Mouse (Mus musculus): ENCODE results near the gene Catsper2. TPM values are rescaled to one million over a fixed set of nuclear protein-coding genes. Genes with fewer than 3 reads are reported as not detected.

The Catsper2 gene
- polyA plus RNA-seq, 1 experiment from 2014 or later = 1.5 TPM

DNA sequence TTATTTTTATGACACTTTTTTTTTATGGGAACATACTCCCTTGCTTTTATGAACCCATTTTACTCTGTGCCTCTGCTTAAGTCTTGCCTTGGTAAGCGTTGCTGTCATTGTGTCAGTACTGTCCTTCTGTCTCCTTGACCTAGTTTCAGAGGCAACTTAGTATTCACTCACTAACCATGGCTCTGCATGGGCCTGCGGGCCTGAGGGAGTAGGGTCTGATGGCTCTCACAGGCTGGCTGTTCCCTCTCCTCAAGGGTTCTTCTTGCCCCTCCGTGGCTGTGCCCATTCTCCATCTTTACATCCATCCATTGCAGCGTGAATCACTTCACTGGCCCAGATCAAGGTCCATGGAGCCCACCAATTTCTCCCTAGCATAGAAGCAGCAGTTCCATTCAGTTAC, 32.9 kb upstream of the Catsper2 start:
- Histone ChIP-seq H3K27ac (ENCODE audit: low read depth) (no peak overlapping the region), H3K4me2 (ENCODE audit: low read depth, low read length) (no peak overlapping the region), H3K9me3 (ENCODE audit: low read length) (no peaks in the 10 kb centered on the region), H3K4me3 (ENCODE audit: low read depth, low read length) (no peak overlapping the region), H3K36me3 (replicated peaks; ENCODE audit: insufficient read depth, low read length) (peaks cover 4% of the 10 kb centered on the region; the same call in 1 of the 2 replicates), H3K9ac (replicated peaks) (no peak overlapping the region), H3K4me1 (ENCODE audit: insufficient read depth) (peaks cover 37% of the 10 kb centered on the region), H3K27me3 (ENCODE audit: insufficient read depth, low read length) (no peaks in the 10 kb centered on the region)
- ATAC-seq (no peak), DNase-seq (no peak)
- TF ChIP-seq EP300 (IDR thresholded peaks at IDR 0.05; ENCODE audit: low read depth) (no peak), CTCF (IDR thresholded peaks at IDR 0.05; ENCODE audit: low read depth) (no peak)
- WGBS (ENCODE audit: insufficient replicate concordance) = 79% methylated on average over 4 of the region's 4 CpGs

- WGBS (ENCODE audit: insufficient replicate concordance) = 71% methylated on average over 3 of the region's 3 CpGs
Observed at GRCm38 (mm10) chr2:121445117-121445516, 31.5 kb upstream of the Catsper2 start.

GRCm38 (mm10) chr2:121444178-121444577, 30.6 kb upstream of the Catsper2 start, which contains the start of gene Ell3:
TSS of gene Ell3 (minus strand) at chr2:121444278.
- Histone ChIP-seq H3K36me3 (replicated peaks; ENCODE audit: insufficient read depth, low read length) (peaks cover under 1% of the 10 kb centered on the region; the same call in 1 of the 2 replicates), H3K27ac (ENCODE audit: low read depth) (no peak within 1 kb of the TSS), H3K4me3 (ENCODE audit: low read depth, low read length) (peak within 1 kb of the TSS; percentile 60), H3K27me3 (ENCODE audit: insufficient read depth, low read length) (no peaks in the 10 kb centered on the region), H3K4me1 (ENCODE audit: insufficient read depth) (peaks cover 30% of the 10 kb centered on the region), H3K9ac (replicated peaks) (peak within 1 kb of the TSS; percentile 56), H3K9me3 (ENCODE audit: low read length) (no peaks in the 10 kb centered on the region), H3K4me2 (ENCODE audit: low read depth, low read length) (peak within 1 kb of the TSS; percentile 98)
- DNase-seq (no peak), ATAC-seq (no peak)
- WGBS (ENCODE audit: insufficient replicate concordance) = 89% methylated on average over 1 of the region's 1 CpGs
- no peak for TF ChIP-seq CTCF (IDR thresholded peaks at IDR 0.05; ENCODE audit: low read depth)
- no peak for TF ChIP-seq EP300 (IDR thresholded peaks at IDR 0.05; ENCODE audit: low read depth)

More at GRCm38 (mm10) chr2:121445117-121445516, 31.5 kb upstream of the Catsper2 start:
- DNase-seq (no peak), ATAC-seq (no peak)
- Histone ChIP-seq H3K9ac (replicated peaks) (no peak overlapping the region), H3K27me3 (ENCODE audit: insufficient read depth, low read length) (no peaks in the 10 kb centered on the region), H3K4me2 (ENCODE audit: low read depth, low read length) (no peak overlapping the region), H3K9me3 (ENCODE audit: low read length) (no peaks in the 10 kb centered on the region), H3K4me3 (ENCODE audit: low read depth, low read length) (no peak overlapping the region), H3K36me3 (replicated peaks; ENCODE audit: insufficient read depth, low read length) (no peaks in the 10 kb centered on the region), H3K4me1 (ENCODE audit: insufficient read depth) (peaks cover 32% of the 10 kb centered on the region), H3K27ac (ENCODE audit: low read depth) (no peak overlapping the region)
- TF ChIP-seq CTCF (IDR thresholded peaks at IDR 0.05; ENCODE audit: low read depth) (no peak), EP300 (IDR thresholded peaks at IDR 0.05; ENCODE audit: low read depth) (no peak)

DNA sequence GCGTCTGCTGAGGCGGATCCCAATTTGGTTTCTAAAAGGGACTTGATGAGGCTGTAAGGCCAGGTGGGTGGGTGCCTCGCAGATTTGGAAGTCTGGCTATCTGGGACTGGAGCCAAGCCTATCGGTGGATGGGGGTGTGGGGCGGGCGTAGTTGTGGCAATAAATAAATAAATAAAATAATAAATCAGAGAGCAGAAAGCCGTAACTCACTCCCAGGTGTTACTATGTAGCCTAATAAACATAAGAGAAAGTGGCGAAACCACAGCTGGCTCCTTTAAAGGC, 29.4 kb upstream of the Catsper2 start:
- Histone ChIP-seq H3K27ac (ENCODE audit: low read depth) (peak overlapping the region; percentile 57; the same call in 1 of the 2 replicates), H3K4me1 (ENCODE audit: insufficient read depth) (peaks cover 28% of the 10 kb centered on the region), H3K27me3 (ENCODE audit: insufficient read depth, low read length) (no peaks in the 10 kb centered on the region), H3K9ac (replicated peaks) (peak overlapping the region; percentile 56), H3K4me3 (ENCODE audit: low read depth, low read length) (peak overlapping the region; percentile 60), H3K36me3 (replicated peaks; ENCODE audit: insufficient read depth, low read length) (peaks cover 11% of the 10 kb centered on the region), H3K4me2 (ENCODE audit: low read depth, low read length) (peak overlapping the region; percentile 98), H3K9me3 (ENCODE audit: low read length) (no peaks in the 10 kb centered on the region)
- DNase-seq = no peak
- TF ChIP-seq CTCF (IDR thresholded peaks at IDR 0.05; ENCODE audit: low read depth) (no peak), EP300 (IDR thresholded peaks at IDR 0.05; ENCODE audit: low read depth) (no peak)
- peak; percentile 38 for ATAC-seq
- 11% methylated on average over 8 of the region's 8 CpGs for WGBS (ENCODE audit: insufficient replicate concordance)

GRCm38 (mm10) chr2:121442259-121443067, 28.9 kb upstream of the Catsper2 start:
- Histone ChIP-seq H3K9ac (replicated peaks) (peak overlapping the region; percentile 56), H3K9me3 (ENCODE audit: low read length) (no peaks in the 10 kb centered on the region), H3K4me3 (ENCODE audit: low read depth, low read length) (peak overlapping the region; percentile 60), H3K4me2 (ENCODE audit: low read depth, low read length) (peak overlapping the region; percentile 98), H3K27me3 (ENCODE audit: insufficient read depth, low read length) (no peaks in the 10 kb centered on the region), H3K27ac (ENCODE audit: low read depth) (peak overlapping the region; percentile 57; the same call in 1 of the 2 replicates), H3K36me3 (replicated peaks; ENCODE audit: insufficient read depth, low read length) (peaks cover 16% of the 10 kb centered on the region), H3K4me1 (ENCODE audit: insufficient read depth) (peaks cover 25% of the 10 kb centered on the region)
- ATAC-seq (peak; percentile 93), DNase-seq (peak; percentile 92)
- TF ChIP-seq CTCF (IDR thresholded peaks at IDR 0.05; ENCODE audit: low read depth) (no peak), EP300 (IDR thresholded peaks at IDR 0.05; ENCODE audit: low read depth) (no peak)
- WGBS (ENCODE audit: insufficient replicate concordance) = 2% methylated on average over 26 of the region's 30 CpGs

DNA sequence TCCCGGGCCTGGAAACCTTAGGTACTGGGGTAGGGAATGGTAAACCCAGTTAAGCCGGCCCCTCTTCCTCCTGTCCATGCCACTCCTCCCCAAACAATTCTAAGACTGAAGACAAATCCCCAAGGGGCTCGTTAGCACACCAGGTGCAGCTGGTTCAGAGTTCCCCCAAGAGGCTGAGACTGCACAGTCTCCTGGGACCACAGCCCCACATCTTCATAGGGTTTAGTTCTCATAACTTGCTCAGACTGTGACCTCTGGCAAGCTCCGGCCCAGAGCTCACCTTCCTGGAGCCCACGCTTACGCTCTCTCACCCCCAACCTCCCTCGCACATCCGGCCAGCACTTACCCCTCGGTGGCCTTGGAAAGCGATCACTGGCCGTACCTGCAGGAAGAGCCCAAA, 28.2 kb upstream of the Catsper2 start:
- peak overlapping the region; percentile 56; the same call in 1 of the 2 replicates for H3K9ac ChIP-seq (replicated peaks)
- ATAC-seq (peak; percentile 18), DNase-seq (peak; percentile 43)

More for the DNA sequence above, 28.2 kb upstream of the Catsper2 start:
- no peaks in the 10 kb centered on the region for H3K27me3 ChIP-seq (ENCODE audit: insufficient read depth, low read length)
- TF ChIP-seq CTCF (IDR thresholded peaks at IDR 0.05; ENCODE audit: low read depth) (no peak), EP300 (IDR thresholded peaks at IDR 0.05; ENCODE audit: low read depth) (no peak)
- H3K9me3 ChIP-seq (ENCODE audit: low read length) = no peaks in the 10 kb centered on the region
- H3K27ac ChIP-seq (ENCODE audit: low read depth) = no peak overlapping the region
- H3K4me1 ChIP-seq (ENCODE audit: insufficient read depth) = peaks cover 25% of the 10 kb centered on the region
- H3K4me3 ChIP-seq (ENCODE audit: low read depth, low read length) = peak overlapping the region; percentile 60
- WGBS (ENCODE audit: insufficient replicate concordance) = 16% methylated on average over 11 of the region's 11 CpGs
- H3K4me2 ChIP-seq (ENCODE audit: low read depth, low read length) = peak overlapping the region; percentile 98
- H3K36me3 ChIP-seq (replicated peaks; ENCODE audit: insufficient read depth, low read length) = peaks cover 20% of the 10 kb centered on the region

Data from liver, postnatal 0 days (tissue).